8 mouse cellular contexts compared by ENCODE assay signal in the genomic region with DNA sequence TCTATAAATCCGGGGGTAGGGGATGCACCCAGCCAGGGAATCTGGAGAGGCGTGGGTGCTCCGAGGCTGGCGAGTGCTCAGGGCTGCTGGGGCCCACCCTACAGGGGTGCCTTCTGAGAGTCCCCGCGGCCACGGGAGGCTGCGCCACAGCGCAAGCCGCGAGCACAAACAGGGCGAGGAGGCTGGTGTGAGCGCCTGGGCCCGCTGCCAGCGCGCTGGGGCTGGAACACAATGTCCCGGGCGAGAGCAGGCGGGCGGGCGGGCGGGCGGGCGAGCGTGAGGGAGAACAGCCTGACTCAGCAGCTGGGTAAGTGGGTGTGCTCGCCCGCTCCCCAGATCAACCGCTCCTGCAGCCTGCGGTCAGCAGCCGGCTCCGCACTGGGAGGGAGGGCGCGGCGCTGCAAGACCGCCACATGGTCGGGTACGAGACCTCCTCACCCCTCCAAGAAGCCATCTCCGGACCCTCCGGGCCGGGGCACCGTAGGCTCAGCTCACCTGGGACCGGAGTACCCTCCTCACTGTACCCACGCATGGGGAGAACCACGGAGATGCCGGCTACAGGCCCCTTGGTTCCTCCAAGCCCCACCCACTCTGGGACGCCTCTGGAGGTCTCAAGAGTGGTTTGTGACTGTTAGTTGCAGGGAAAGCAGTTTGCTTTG. TPM values are rescaled to one million over a fixed set of nuclear protein-coding genes. Genes with fewer than 3 reads are reported as not detected.
DNase-seq lines count a peak whose midpoint lies in the region; ATAC-seq lines count a peak whose summit lies in the region.

No protein-coding gene starts in this region.

- ATAC-seq in hindbrain, embryonic 15.5 days (ENCODE audit: low FRiP score, low read depth), result peak; percentile 68

- no peaks in the 10 kb centered on the region for H3K36me3 ChIP-seq in hindbrain, embryonic 15.5 days

- DNase-seq in MN1 (ENCODE audit: low spot score), result peak; percentile 90
- peak; percentile 81 for DNase-seq in cerebellum, adult 9-10 months
- peak; percentile 71 to 77 for DNase-seq in frontal cortex, postnatal 14 days (ENCODE audit: low spot score in 2 of 2)
- DNase-seq in left cerebral cortex, adult 18-20 months (ENCODE audit: low spot score in 2 of 2), result peak; percentile 92 to 94
- peak; percentile 96 for DNase-seq in lung, postnatal 36 days
- peak; percentile 82 for DNase-seq in right cerebral cortex, postnatal 14 days
- peak; percentile 95 for DNase-seq in urinary bladder, postnatal 14 days (ENCODE audit: low spot score)

- peak overlapping the region; percentile 98 for H3K4me2 ChIP-seq in hindbrain, embryonic 15.5 days

- H3K27ac ChIP-seq in hindbrain, embryonic 15.5 days (replicated peaks), result peak overlapping the region; percentile 70

- peaks cover 10% of the 10 kb centered on the region for H3K27me3 ChIP-seq in hindbrain, embryonic 15.5 days

- whole genome bisulfite sequencing in hindbrain, embryonic 15.5 days, result under 1% methylated on average over 33 of the region's 46 CpGs

- H3K9ac ChIP-seq in hindbrain, embryonic 15.5 days, result peak overlapping the region; percentile 65

- H3K4me3 ChIP-seq in hindbrain, embryonic 15.5 days, result peak overlapping the region; percentile 51

- H3K4me1 ChIP-seq in hindbrain, embryonic 15.5 days (replicated peaks), result peaks cover 28% of the 10 kb centered on the region

- no peaks in the 10 kb centered on the region for H3K9me3 ChIP-seq in hindbrain, embryonic 15.5 days

RNA-seq across cellular contexts. Expression of a gene that starts 0.8 kb away (rescaled TPM):
- 31.5 and 32.5 TPM in 2 replicates for polyA plus RNA-seq in hindbrain, embryonic 15.5 days (2015; fragmentation: Nextera tagmentation; extraction: Ambion mirVana)
- total RNA-seq in left cerebral cortex, adult 18-20 months (2021), result 10 to 100 TPM; 37.8 to 42.8 TPM

RNA-seq across cellular contexts. Expression of a gene that starts 12.5 kb away (rescaled TPM):
- not detected in 2 replicates for polyA plus RNA-seq in hindbrain, embryonic 15.5 days (2015; fragmentation: Nextera tagmentation; extraction: Ambion mirVana)
- total RNA-seq in left cerebral cortex, adult 18-20 months (2021), result not detected

RNA-seq across cellular contexts. Expression of a gene that starts 31.1 kb away (rescaled TPM):
- not detected in 2 replicates for polyA plus RNA-seq in hindbrain, embryonic 15.5 days (2015; fragmentation: Nextera tagmentation; extraction: Ambion mirVana)
- not detected for total RNA-seq in left cerebral cortex, adult 18-20 months (2021)

RNA-seq across cellular contexts. Expression of a gene that starts 42.5 kb away (rescaled TPM):
- polyA plus RNA-seq in hindbrain, embryonic 15.5 days (2015; fragmentation: Nextera tagmentation; extraction: Ambion mirVana), result 0.44 and 0.47 TPM in 2 replicates
- not detected for total RNA-seq in left cerebral cortex, adult 18-20 months (2021)

RNA-seq across cellular contexts. Expression of a gene that starts 57.4 kb away (rescaled TPM):
- polyA plus RNA-seq in hindbrain, embryonic 15.5 days (2015; fragmentation: Nextera tagmentation; extraction: Ambion mirVana), result 16.4 and 16.5 TPM in 2 replicates
- 1 to 10 TPM; 3.6 to 4.1 TPM for total RNA-seq in left cerebral cortex, adult 18-20 months (2021)

Comparison
In these comparisons a context has a peak if more than half of its experiments do, and no peak if none do; other contexts are left out.
1. Peak in every context shown above with its lines: DNase-seq, ATAC-seq, H3K4me3 ChIP-seq and H3K27ac ChIP-seq.